Mouse (Mus musculus): ENCODE measurements around the gene Prodh2. TPM values are rescaled to one million over a fixed set of nuclear protein-coding genes. Genes with fewer than 3 reads are reported as not detected.

Gene Prodh2
- total and polyA plus RNA-seq, 2 experiments from 2014 or later, result not detected

- 88% methylated on average over 7 of the region's 7 CpGs for WGBS
- ATAC-seq, result no peak
- H3K36me3 ChIP-seq (ENCODE audit: insufficient read depth), result peaks cover 10% of the 10 kb centered on the region; the same call in 1 of the 2 replicates
These were observed 47.1 kb downstream of the Prodh2 start for GRCm38 (mm10) chr7:30540572-30540971.

GRCm38 (mm10) chr7:30544327-30544726 is 50.9 kb downstream of the Prodh2 start:
- H3K27me3 ChIP-seq (ENCODE audit: insufficient read depth, low read length), result no peaks in the 10 kb centered on the region
- ATAC-seq, result no peak
- H3K4me3 ChIP-seq (ENCODE audit: low read depth, low read length), result no peak overlapping the region
- DNase-seq, result no peak
- no peak overlapping the region for H3K9ac ChIP-seq
- H3K27ac ChIP-seq (ENCODE audit: low read depth, low read length), result no peak overlapping the region
- H3K36me3 ChIP-seq (ENCODE audit: insufficient read depth), result peaks cover 22% of the 10 kb centered on the region
- 89% methylated on average over 2 of the region's 2 CpGs for WGBS
- no peaks in the 10 kb centered on the region for H3K9me3 ChIP-seq (ENCODE audit: low read length)
- no peak overlapping the region for H3K4me2 ChIP-seq (ENCODE audit: low read depth)
- no peak for TF ChIP-seq CTCF (IDR thresholded peaks at IDR 0.05; ENCODE audit: low read depth)
- H3K4me1 ChIP-seq (ENCODE audit: insufficient read depth), result no peaks in the 10 kb centered on the region

More at GRCm38 (mm10) chr7:30540572-30540971, 47.1 kb downstream of the Prodh2 start:
- Histone ChIP-seq H3K27ac (ENCODE audit: low read depth, low read length) (no peak overlapping the region), H3K9ac (no peak overlapping the region), H3K9me3 (ENCODE audit: low read length) (no peaks in the 10 kb centered on the region), H3K4me3 (ENCODE audit: low read depth, low read length) (no peak overlapping the region), H3K4me2 (ENCODE audit: low read depth) (no peak overlapping the region), H3K4me1 (ENCODE audit: insufficient read depth) (0 out of 2 replicates have a peak, but pooled peaks cover under 1% of the 10 kb centered on the region), H3K27me3 (ENCODE audit: insufficient read depth, low read length) (no peaks in the 10 kb centered on the region)
- no peak for DNase-seq
- TF ChIP-seq CTCF (IDR thresholded peaks at IDR 0.05; ENCODE audit: low read depth), result no peak

- Histone ChIP-seq H3K4me2 (ENCODE audit: low read depth) (no peak overlapping the region), H3K27ac (ENCODE audit: low read depth, low read length) (no peak overlapping the region), H3K4me3 (ENCODE audit: low read depth, low read length) (no peak overlapping the region), H3K36me3 (ENCODE audit: insufficient read depth) (peaks cover 19% of the 10 kb centered on the region), H3K27me3 (ENCODE audit: insufficient read depth, low read length) (no peaks in the 10 kb centered on the region), H3K9ac (no peak overlapping the region), H3K4me1 (ENCODE audit: insufficient read depth) (peaks cover 10% of the 10 kb centered on the region; the same call in 1 of the 2 replicates), H3K9me3 (ENCODE audit: low read length) (no peaks in the 10 kb centered on the region)
- DNase-seq (no peak), ATAC-seq (no peak)
- TF ChIP-seq CTCF (IDR thresholded peaks at IDR 0.05; ENCODE audit: low read depth), result no peak
- WGBS, result 88% methylated on average over 2 of the region's 2 CpGs
These were observed 56.5 kb downstream of the Prodh2 start for GRCm38 (mm10) chr7:30549880-30550279.

- WGBS, result 95% methylated on average over 1 of the region's 1 CpGs
- no peak for TF ChIP-seq CTCF (IDR thresholded peaks at IDR 0.05; ENCODE audit: low read depth)
- H3K36me3 ChIP-seq (ENCODE audit: insufficient read depth), result peaks cover 26% of the 10 kb centered on the region
These were observed 57.2 kb downstream of the Prodh2 start for GRCm38 (mm10) chr7:30550603-30551002.

DNA sequence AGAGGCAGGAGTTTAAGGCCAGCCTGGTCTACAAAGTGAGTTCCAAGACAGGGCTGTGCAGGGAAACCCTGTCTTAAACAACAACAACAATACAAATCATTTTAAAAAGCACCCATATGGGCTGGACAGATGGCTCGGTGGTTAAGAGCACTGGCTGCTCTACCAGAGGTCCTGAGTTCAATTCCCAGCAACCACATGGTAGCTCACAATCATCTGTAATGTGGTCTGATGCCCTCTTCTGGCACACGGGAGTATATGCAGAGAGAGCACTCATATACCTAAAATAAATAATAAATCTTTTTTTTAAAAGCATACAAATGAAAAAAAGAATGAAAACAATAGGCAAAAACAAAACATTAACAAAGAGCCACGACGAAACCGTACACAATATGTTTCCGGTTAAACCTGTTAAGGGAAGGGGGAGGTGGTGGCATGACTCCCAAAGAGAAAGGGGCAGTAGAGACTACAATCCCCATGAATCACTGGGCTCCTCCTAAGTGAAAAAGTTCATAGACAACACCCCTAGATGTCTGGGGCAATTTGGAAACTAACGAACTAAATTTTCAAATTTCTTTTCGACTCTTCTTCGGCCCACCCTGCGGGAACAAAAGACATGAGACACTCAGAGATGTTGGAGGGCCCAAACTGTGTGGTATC is 58.2 kb downstream of the Prodh2 start:
- Histone ChIP-seq H3K9ac (peak overlapping the region; percentile 53), H3K4me3 (ENCODE audit: low read depth, low read length) (peak overlapping the region; percentile 55), H3K4me2 (ENCODE audit: low read depth) (peak overlapping the region; percentile 75), H3K36me3 (ENCODE audit: insufficient read depth) (peaks cover 28% of the 10 kb centered on the region), H3K4me1 (ENCODE audit: insufficient read depth) (peaks cover 10% of the 10 kb centered on the region; the same call in 1 of the 2 replicates), H3K27ac (ENCODE audit: low read depth, low read length) (peak overlapping the region; percentile 93), H3K27me3 (ENCODE audit: insufficient read depth, low read length) (no peaks in the 10 kb centered on the region), H3K9me3 (ENCODE audit: low read length) (no peaks in the 10 kb centered on the region)
- 1% methylated on average over 10 of the region's 10 CpGs for WGBS
- ATAC-seq (peak; percentile 73), DNase-seq (no peak)
- TF ChIP-seq CTCF (IDR thresholded peaks at IDR 0.05; ENCODE audit: low read depth), result peak; percentile 63

More at GRCm38 (mm10) chr7:30550603-30551002, 57.2 kb downstream of the Prodh2 start:
- ATAC-seq, result no peak
- Histone ChIP-seq H3K27ac (ENCODE audit: low read depth, low read length) (no peak overlapping the region), H3K4me2 (ENCODE audit: low read depth) (no peak overlapping the region), H3K27me3 (ENCODE audit: insufficient read depth, low read length) (no peaks in the 10 kb centered on the region), H3K4me1 (ENCODE audit: insufficient read depth) (peaks cover 10% of the 10 kb centered on the region; the same call in 1 of the 2 replicates), H3K9me3 (ENCODE audit: low read length) (no peaks in the 10 kb centered on the region), H3K9ac (no peak overlapping the region), H3K4me3 (ENCODE audit: low read depth, low read length) (no peak overlapping the region)
- no peak for DNase-seq

GRCm38 (mm10) chr7:30552102-30553020 is 58.9 kb downstream of the Prodh2 start, which contains the start of the genes Hspb6 and Proser3:
Gene Hspb6 (plus strand): TSS chr7:30552178.
Gene Proser3 (minus strand): TSS chr7:30552299.
- 2% methylated on average over 44 of the region's 44 CpGs for WGBS

More at GRCm38 (mm10) chr7:30552102-30553020, 58.9 kb downstream of the Prodh2 start, which contains the start of the genes Hspb6 and Proser3:
- peaks cover 10% of the 10 kb centered on the region; the same call in 1 of the 2 replicates for H3K4me1 ChIP-seq (ENCODE audit: insufficient read depth)
- no peaks in the 10 kb centered on the region for H3K27me3 ChIP-seq (ENCODE audit: insufficient read depth, low read length)
- H3K9me3 ChIP-seq (ENCODE audit: low read length), result no peaks in the 10 kb centered on the region
- peak within 1 kb of the TSS; percentile 55 for H3K4me3 ChIP-seq (ENCODE audit: low read depth, low read length)
- DNase-seq (peak; percentile 99), ATAC-seq (peak; percentile 97)
- H3K27ac ChIP-seq (ENCODE audit: low read depth, low read length), result peak within 1 kb of the TSS; percentile 93
- TF ChIP-seq CTCF (IDR thresholded peaks at IDR 0.05; ENCODE audit: low read depth), result peak; percentile 23; the same call in 1 of the 2 replicates
- H3K36me3 ChIP-seq (ENCODE audit: insufficient read depth), result peaks cover 36% of the 10 kb centered on the region
- H3K4me2 ChIP-seq (ENCODE audit: low read depth), result peak within 1 kb of the TSS; percentile 75
- peak within 1 kb of the TSS; percentile 53 for H3K9ac ChIP-seq
